Mouse (Mus musculus) activated CD4-positive, CD25-positive, alpha-beta regulatory T cell, adult 9 weeks (primary cell): Measurements from ENCODE around the gene Dffa. TPM values are rescaled to one million over a fixed set of nuclear protein-coding genes. Genes with fewer than 3 reads are reported as not detected.

ENCODE experiments used
- polyA plus RNA-seq: library from polyadenylated mRNA; unstranded; fragments of 100-300 nt; shearing (Covaris generic); gene quantifications from one replicate; pipeline ENCODE4 v1.2.1, GENCODE M21; 2017

Dffa gene
- 38.9 TPM for polyA plus RNA-seq

DNA sequence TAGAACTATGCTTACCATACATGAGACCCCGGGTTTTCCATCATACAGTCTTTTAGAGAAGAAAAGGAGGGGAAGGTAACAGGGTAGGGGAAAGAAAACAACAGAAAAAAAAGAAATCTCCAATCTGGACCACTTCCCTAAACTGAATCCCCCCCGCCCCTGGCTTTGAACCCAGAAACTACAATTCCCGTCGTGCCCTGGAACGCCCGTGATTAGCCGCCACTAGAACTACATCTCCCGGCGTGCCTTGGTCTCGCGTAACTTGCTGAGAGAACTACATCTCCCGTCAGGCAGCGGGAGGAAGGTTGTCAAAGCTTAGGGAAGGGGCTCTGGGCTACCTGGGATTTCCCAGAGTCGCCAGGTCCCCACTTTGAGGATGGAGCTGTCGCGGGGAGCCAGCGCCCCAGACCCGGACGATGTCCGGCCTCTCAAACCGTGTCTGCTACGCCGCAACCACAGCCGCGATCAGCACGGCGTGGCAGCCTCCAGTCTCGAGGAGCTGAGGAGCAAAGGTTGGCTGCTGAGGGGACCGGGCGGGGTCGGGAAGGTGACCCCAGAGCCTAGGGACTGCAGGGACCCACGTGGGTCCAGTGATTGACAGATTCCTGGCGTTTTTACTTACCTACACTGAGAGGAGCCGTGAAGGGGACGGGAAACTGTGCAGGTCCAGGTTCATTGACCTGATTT, at the start of gene Dffa:
TSS of gene Dffa (plus strand) at position 272 of the 687 bp plus-strand sequence.

DNA sequence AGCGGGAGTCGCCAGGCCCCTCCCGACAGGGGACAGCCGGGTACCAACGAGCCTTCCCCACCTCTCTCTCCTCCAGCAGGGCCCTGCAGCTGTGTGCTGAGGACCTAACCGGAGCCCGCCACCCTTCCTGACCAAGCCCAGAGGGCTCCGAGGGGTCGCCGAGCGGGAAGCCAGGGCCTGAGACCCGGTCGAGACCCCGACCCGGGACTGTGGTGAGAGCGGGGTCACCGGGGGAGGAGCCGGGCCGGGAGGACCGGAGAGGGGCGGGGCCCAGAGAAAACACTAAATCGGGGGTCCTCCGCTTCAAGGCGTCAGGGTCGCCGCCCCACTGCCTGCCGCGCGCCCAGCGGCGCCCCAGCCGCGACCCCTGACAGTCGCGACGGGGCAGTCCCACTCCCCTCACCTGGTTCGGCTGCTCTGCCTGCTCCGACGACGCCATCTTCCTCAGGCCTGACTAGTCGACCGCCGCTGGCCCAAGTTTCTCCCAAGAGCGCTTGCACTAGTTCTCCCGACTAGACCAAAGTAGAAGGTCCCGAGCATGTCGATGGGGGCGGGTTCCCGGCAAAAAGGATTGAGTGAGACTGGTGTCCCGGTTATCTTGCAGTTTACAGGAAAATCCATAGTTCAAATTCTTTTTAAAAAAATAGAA, 4.5 kb upstream of the Dffa start, which contains the start of gene Pex14:
TSS of gene Pex14 (minus strand) at position 508 of the 649 bp plus-strand sequence.

DNA sequence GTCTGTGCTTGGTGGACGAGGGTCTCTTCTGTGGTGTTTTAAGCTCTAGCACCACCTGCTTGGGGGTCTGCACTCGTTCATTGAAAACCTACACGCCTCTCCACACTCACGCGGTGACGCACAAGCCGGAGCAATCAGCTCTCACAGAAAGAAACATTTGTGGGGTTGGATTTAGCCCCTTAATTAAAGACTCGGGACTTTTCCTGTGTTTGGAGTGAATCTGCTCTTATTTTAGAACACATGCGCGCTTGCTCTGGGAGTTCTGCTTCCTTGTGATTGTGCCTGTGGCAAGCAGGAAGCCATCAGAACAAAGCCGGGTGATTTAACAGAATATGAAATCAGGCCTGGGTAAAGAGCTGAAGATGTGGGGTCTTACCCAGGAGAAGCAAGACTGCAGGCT, 22.7 kb downstream of the Dffa start, which contains the start of gene Cort:
TSS of gene Cort (minus strand) at position 101 of the 400 bp plus-strand sequence.

DNA sequence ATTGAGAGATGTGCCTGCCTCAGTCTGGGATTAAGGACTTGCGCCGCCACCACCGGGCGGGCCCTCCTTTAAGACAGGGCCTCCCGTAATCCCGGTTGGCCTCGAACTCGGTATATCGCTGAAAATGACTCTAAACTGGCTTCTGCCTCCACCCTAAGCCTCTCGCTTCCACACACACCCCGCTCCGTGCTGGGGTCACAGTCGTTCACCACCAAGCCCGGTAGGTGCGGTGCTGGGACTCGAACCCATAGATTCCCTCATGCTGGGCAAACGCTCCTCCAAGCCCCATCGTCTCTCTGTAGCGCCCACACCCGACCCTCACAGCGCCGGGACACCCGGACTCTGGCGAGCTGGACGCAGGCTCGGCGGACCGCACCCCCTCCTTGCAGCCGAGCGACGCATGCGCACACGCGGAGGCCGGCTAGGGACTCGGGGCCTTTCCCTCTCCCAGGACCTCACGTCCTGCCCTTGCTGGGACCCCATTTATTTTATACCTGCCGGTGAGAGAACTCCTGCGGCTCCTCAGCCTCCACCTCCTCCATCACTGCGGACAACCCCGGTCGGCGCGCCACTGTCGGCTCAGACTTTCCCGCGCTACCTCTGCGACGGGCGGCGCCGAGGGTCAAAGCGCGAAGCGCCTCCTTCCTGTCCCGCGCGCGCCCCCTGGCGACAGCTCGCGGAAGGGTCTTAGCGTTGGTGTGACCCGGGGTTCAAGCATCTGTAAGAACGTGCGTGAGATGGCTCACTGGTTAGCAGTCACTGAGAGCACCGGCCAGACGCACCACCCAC, 33.2 kb downstream of the Dffa start, which contains the start of gene Cenps:
TSS of gene Cenps (minus strand) at position 648 of the 789 bp plus-strand sequence.

DNA sequence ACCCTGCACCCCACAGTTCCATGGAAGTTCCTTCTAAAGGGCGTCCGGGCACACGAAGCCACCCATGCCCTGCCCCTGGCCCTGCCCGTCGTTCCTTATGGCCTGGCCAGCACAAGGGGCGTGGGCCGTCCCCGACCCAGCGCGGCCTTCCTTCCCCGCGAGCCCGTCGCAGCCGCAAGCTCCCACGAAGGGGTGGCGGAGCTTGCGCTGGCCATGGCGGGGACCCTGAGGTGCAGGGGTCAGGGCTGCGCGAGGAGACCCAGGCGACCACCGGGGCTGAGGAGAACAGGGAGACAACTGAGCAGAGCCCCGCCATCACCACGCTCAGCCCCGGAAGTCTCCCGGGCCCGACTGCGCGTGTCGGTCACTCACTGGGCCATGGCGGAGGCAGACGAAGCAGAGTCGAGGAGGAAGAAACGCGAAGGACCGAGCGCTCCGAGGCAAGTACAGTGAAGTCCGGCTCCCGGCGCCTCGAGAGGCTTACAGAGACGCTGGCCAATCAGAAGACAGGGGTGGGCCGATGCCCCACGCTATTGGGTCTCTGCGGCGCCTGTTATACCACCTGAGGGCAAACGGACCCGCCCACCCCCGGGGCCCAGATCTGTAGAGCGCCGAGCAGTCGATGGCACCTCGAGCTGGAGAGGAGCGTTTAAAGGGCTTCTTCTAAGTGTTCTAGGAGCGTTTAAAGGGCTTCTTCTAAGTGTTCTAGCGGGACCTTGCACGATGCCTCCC, 62.4 kb downstream of the Dffa start, which contains the start of gene Pgd:
TSS of gene Pgd (minus strand) at position 557 of the 732 bp plus-strand sequence.

Other genes starting within 250 kb of the Dffa start
- 32.0 TPM for gene Pex14, start 4.3 kb upstream of the Dffa start, polyA plus RNA-seq
- gene Cort, start 22.6 kb downstream of the Dffa start, polyA plus RNA-seq, result not detected
- 7.3 TPM for gene Cenps, start 33.5 kb downstream of the Dffa start, polyA plus RNA-seq
- 89.9 TPM for gene Pgd, start 62.6 kb downstream of the Dffa start, polyA plus RNA-seq
- 8.0 TPM for gene Kif1b, start 203.5 kb downstream of the Dffa start, polyA plus RNA-seq